11 mouse cellular contexts compared by ENCODE assay signal in the genomic region with DNA sequence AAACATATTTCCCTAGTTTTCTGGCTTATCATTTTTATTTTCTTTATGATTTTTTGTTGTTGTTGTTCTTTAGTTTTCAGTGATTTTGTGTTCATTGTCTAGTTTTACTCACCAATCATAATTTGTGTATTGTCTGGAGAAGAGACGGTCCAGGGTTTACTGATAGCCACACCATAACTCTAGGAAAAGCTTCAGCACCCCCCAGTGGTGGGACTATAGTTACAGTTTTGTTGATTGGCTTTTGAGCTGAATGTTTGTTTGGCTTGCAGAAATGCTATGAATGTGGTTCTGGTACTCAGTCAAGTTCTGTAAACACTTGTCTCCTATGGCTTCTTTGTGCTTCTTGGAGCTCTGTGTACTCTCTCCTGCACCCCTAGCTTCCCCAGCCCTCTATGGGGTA.
DNase-seq lines count a peak whose midpoint lies in the region; ATAC-seq and TF ChIP-seq lines count a peak whose summit lies in the region.
"Had no signal": no experiment of that assay in that cellular context is flagged by ENCODE, and none has a peak within 500 bp of the region (broad histone marks: within the 10 kb centered on the region; RNA-seq: fewer than 3 reads in every experiment).

No protein-coding gene starts in this region.

- H3K9ac ChIP-seq in intestine, embryonic 14.5 days (ENCODE audit: low read length): no peak overlapping the region
- H3K9ac ChIP-seq in intestine, embryonic 15.5 days: no peak overlapping the region
- H3K9ac ChIP-seq in lung, embryonic 14.5 days: no peak overlapping the region
- no peak overlapping the region for H3K9ac ChIP-seq in hindbrain, embryonic 16.5 days (ENCODE audit: low read depth, low read length)
- H3K9ac ChIP-seq: heart, embryonic 13.5 days; stomach, embryonic 15.5 days had no signal

- no peaks in the 10 kb centered on the region for H3K9me3 ChIP-seq in intestine, embryonic 14.5 days (ENCODE audit: control insufficient read depth, low read length)
- no peaks in the 10 kb centered on the region for H3K9me3 ChIP-seq in intestine, embryonic 15.5 days
- H3K9me3 ChIP-seq in lung, embryonic 14.5 days (ENCODE audit: low read depth, low read length): no peaks in the 10 kb centered on the region
- no peaks in the 10 kb centered on the region for H3K9me3 ChIP-seq in hindbrain, embryonic 16.5 days (ENCODE audit: control insufficient read depth, low read length)
- H3K9me3 ChIP-seq: heart, embryonic 13.5 days; stomach, embryonic 15.5 days had no signal

- H3K4me1 ChIP-seq in intestine, embryonic 14.5 days (replicated peaks; ENCODE audit: control insufficient read depth, insufficient read depth, low read length): no peaks in the 10 kb centered on the region
- H3K4me1 ChIP-seq in intestine, embryonic 15.5 days (replicated peaks): no peaks in the 10 kb centered on the region
- no peaks in the 10 kb centered on the region for H3K4me1 ChIP-seq in lung, embryonic 14.5 days (ENCODE audit: insufficient read depth)
- H3K4me1 ChIP-seq in hindbrain, embryonic 16.5 days (ENCODE audit: control insufficient read depth, insufficient read depth, low read depth, low read length): no peaks in the 10 kb centered on the region
- H3K4me1 ChIP-seq: heart, embryonic 13.5 days; stomach, embryonic 15.5 days had no signal

- H3K4me2 ChIP-seq in intestine, embryonic 14.5 days (ENCODE audit: low read length): no peak overlapping the region
- no peak overlapping the region for H3K4me2 ChIP-seq in intestine, embryonic 15.5 days (replicated peaks)
- no peak overlapping the region for H3K4me2 ChIP-seq in lung, embryonic 14.5 days
- no peak overlapping the region for H3K4me2 ChIP-seq in hindbrain, embryonic 16.5 days (ENCODE audit: low read length)
- H3K4me2 ChIP-seq: heart, embryonic 13.5 days; stomach, embryonic 15.5 days had no signal

- peaks cover 85% of the 10 kb centered on the region for H3K36me3 ChIP-seq in intestine, embryonic 14.5 days (ENCODE audit: control insufficient read depth, insufficient read depth, low read length)
- peaks cover 31% of the 10 kb centered on the region for H3K36me3 ChIP-seq in intestine, embryonic 15.5 days
- peaks cover 81% of the 10 kb centered on the region for H3K36me3 ChIP-seq in lung, embryonic 14.5 days (ENCODE audit: insufficient read depth)
- peaks cover 27% of the 10 kb centered on the region for H3K36me3 ChIP-seq in hindbrain, embryonic 16.5 days (ENCODE audit: control insufficient read depth, insufficient read depth, low read length)

- no peak overlapping the region for H3K27ac ChIP-seq in intestine, embryonic 14.5 days (ENCODE audit: low read depth)
- no peak overlapping the region for H3K27ac ChIP-seq in intestine, embryonic 15.5 days
- H3K27ac ChIP-seq in lung, embryonic 14.5 days (ENCODE audit: low read depth): no peak overlapping the region
- no peak overlapping the region for H3K27ac ChIP-seq in hindbrain, embryonic 16.5 days (ENCODE audit: low read depth, low read length)
- H3K27ac ChIP-seq: heart, embryonic 13.5 days; macrophage; stomach, embryonic 15.5 days had no signal

- peak; percentile 60 for TF ChIP-seq CTCF in lung, embryonic 14.5 days (IDR thresholded peaks at IDR 0.05; ENCODE audit: low read depth)

- DNase-seq in intestine, embryonic 14.5 days (ENCODE audit: low spot score): peak; percentile 63
- peak; percentile 24 to 37 for DNase-seq in urinary bladder, postnatal 36 days (ENCODE audit: low spot score in 2 of 2)
- DNase-seq in urinary bladder, adult 2 months (ENCODE audit: low spot score): no peak
- peak; percentile 63 to 64 for DNase-seq in cerebellum, postnatal 14 days
- peak; percentile 75 for DNase-seq in lung, embryonic 14.5 days

- ATAC-seq in intestine, embryonic 14.5 days (replicated peaks; ENCODE audit: low FRiP score, low TSS enrichment, low read depth): no peak
- no peak for ATAC-seq in intestine, embryonic 15.5 days
- no peak for ATAC-seq in lung, embryonic 14.5 days (ENCODE audit: insufficient read depth)
- no peak for ATAC-seq in monocyte, adult 5-6 weeks (replicated peaks; ENCODE audit: insufficient number of reproducible peaks, low FRiP score, low TSS enrichment, poor library complexity, severe bottlenecking)
- ATAC-seq in hindbrain, embryonic 16.5 days: no peak

- no peaks in the 10 kb centered on the region for H3K27me3 ChIP-seq in intestine, embryonic 14.5 days (replicated peaks; ENCODE audit: control insufficient read depth, insufficient read depth, low read length)
- H3K27me3 ChIP-seq in intestine, embryonic 15.5 days (replicated peaks): no peaks in the 10 kb centered on the region
- no peaks in the 10 kb centered on the region for H3K27me3 ChIP-seq in lung, embryonic 14.5 days (ENCODE audit: insufficient read depth, low read length)
- no peaks in the 10 kb centered on the region for H3K27me3 ChIP-seq in hindbrain, embryonic 16.5 days (replicated peaks; ENCODE audit: control insufficient read depth, insufficient read depth, low read length)
- H3K27me3 ChIP-seq: heart, embryonic 13.5 days; stomach, embryonic 15.5 days had no signal

- 48% methylated on average over 1 of the region's 1 CpGs for WGBS in intestine, embryonic 14.5 days
- 27% methylated on average over 1 of the region's 1 CpGs for WGBS in intestine, embryonic 15.5 days
- WGBS in lung, embryonic 14.5 days: 33% methylated on average over 1 of the region's 1 CpGs
- WGBS in hindbrain, embryonic 16.5 days: 35% methylated on average over 1 of the region's 1 CpGs

- no peak overlapping the region for H3K4me3 ChIP-seq in intestine, embryonic 14.5 days (ENCODE audit: low read depth, low read length)
- H3K4me3 ChIP-seq in intestine, embryonic 15.5 days (replicated peaks): no peak overlapping the region
- H3K4me3 ChIP-seq in lung, embryonic 14.5 days (ENCODE audit: low read depth, low read length): no peak overlapping the region
- H3K4me3 ChIP-seq in hindbrain, embryonic 16.5 days (ENCODE audit: low read length): no peak overlapping the region
- H3K4me3 ChIP-seq: heart, embryonic 13.5 days; stomach, embryonic 15.5 days had no signal
